Mouse (Mus musculus): ENCODE measurements around the gene Cntrob.

GRCm38 (mm10) chr11:69265410-69265809 is 58.2 kb downstream of the Cntrob start:
- TF ChIP-seq EP300 (IDR thresholded peaks at IDR 0.05; ENCODE audit: low read depth), result no peak
- TF ChIP-seq CTCF (IDR thresholded peaks at IDR 0.05; ENCODE audit: low read depth), result no peak
